Mouse (Mus musculus) forebrain, embryonic 11.5 days (tissue): ENCODE results near the gene Gm11213. TPM values are rescaled to one million over a fixed set of nuclear protein-coding genes. Genes with fewer than 3 reads are reported as not detected.

ENCODE experiments used
- ATAC-seq: fragments of 200-750 bp; cut with Nextera tagmentation; replicated peaks from 2 replicates; pipeline ENCODE4 v1.8.0; 2017; ENCODE audit warnings: moderate TSS enrichment; ENCODE audit not compliant: low FRiP score
- DNase-seq: peaks from one replicate; pipeline ENCODE4 v3.0.0-alpha.2; 2017; ENCODE audit warnings: low spot score
- H3K27ac ChIP-seq: fragments of 300-500 bp; sonication (generic); 2 replicates; pipeline ENCODE4 v1.5.1; 2014; ENCODE audit warnings: low read depth, low read length
- H3K27me3 ChIP-seq: fragments of 300-500 bp; sonication (generic); 2 replicates; pipeline ENCODE4 v1.6.1; 2014; ENCODE audit warnings: mild to moderate bottlenecking, low read length, mixed read lengths; ENCODE audit not compliant: control insufficient read depth, insufficient read depth
- H3K36me3 ChIP-seq: fragments of 300-500 bp; sonication (generic); 2 replicates; pipeline ENCODE4 v1.6.1; 2014; ENCODE audit warnings: mild to moderate bottlenecking, low read length, moderate library complexity, mixed read lengths; ENCODE audit not compliant: control insufficient read depth, insufficient read depth
- H3K4me1 ChIP-seq: fragments of 300-500 bp; sonication (generic); replicated peaks from 2 replicates; pipeline ENCODE4 v1.6.1; 2014; ENCODE audit warnings: low read length, mixed read lengths; ENCODE audit not compliant: control insufficient read depth, insufficient read depth
- H3K4me2 ChIP-seq: fragments of 300-500 bp; sonication (generic); 2 replicates; pipeline ENCODE4 v1.6.1; 2014; ENCODE audit warnings: low read depth, mild to moderate bottlenecking, low read length, moderate library complexity, mixed read lengths; ENCODE audit not compliant: severe bottlenecking
- H3K4me3 ChIP-seq: fragments of 300-500 bp; sonication (generic); 2 replicates; pipeline ENCODE4 v1.5.1; 2014; ENCODE audit warnings: low read depth, low read length
- H3K9ac ChIP-seq: fragments of 300-500 bp; sonication (generic); 2 replicates; pipeline ENCODE4 v1.6.1; 2014; ENCODE audit warnings: low read length
- H3K9me3 ChIP-seq: fragments of 300-500 bp; sonication (generic); 2 replicates; pipeline ENCODE4 v1.6.1; 2016; ENCODE audit warnings: low read length, mixed read lengths; ENCODE audit not compliant: control insufficient read depth
- WGBS: fragments of 180-500 bp; shearing (Covaris S2); extraction: QIAGEN DNeasy Blood & Tissue Kit; methylation state at CpG from one replicate; pipeline ENCODE4 v1.1.7; 2014; 5-methylcytosine and 5-hydroxymethylcytosine counted together
- polyA plus RNA-seq: library from polyadenylated mRNA; unstranded; fragments of >200 nt; fragmentation: Nextera tagmentation; extraction: Ambion mirVana; gene quantifications from 2 replicates; pipeline ENCODE4 v1.2.1, GENCODE M21; 2014

The Gm11213 gene
- polyA plus RNA-seq, 1 experiment from 2014 or later: not detected

DNA sequence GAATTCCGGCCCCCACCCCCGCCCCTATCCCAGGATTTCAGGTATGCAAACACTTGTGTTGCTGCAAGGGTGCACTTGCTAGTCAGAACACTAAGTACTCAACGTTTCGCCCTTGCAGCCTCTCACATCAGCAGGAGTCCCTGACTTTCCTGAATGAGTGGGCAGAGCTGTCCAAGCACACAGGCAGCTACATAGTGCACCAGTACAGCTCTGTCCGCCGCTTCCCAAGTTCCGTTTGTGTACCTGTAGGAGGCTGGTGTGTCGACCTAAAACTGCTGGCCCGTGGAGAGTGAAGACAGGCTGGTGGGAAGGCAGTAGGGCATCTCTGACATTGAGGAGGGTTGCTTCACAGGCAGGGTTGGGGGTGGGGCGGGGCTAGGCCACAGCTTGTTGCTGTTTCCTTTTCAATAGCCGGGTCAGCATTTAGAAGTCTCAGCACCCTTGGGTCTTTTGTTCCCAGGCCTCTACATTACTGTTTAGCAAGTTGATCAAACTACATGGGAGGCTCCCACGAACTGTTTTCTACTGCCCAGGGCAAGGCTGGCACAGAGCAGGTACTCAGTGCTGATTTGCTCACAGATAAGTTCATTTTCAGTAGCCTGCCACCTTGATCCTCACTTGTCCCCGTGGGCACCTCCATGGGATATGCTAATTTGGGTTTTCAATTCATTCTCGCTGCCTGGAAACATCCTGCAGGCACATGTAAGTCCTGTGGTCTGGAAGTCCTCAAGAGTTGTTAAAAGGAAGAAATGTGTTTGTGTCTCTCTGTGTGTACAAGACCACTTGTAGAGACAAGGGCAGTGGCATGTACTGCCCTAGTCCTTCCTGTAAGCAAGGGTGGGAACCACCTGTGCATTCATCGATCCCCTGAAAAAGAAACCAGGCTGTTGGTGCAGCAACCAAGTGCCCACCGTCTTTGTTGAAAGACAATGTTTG lies 47.7 kb downstream of the Gm11213 start:
- H3K9ac ChIP-seq: peak overlapping the region; percentile 87; the same call in 1 of the 2 replicates
- peak overlapping the region; percentile 88; the same call in 1 of the 2 replicates for H3K4me2 ChIP-seq
- 23% methylated on average over 16 of the region's 16 CpGs for WGBS
- no peak; the same call in 1 of the 2 replicates for ATAC-seq
- peaks cover 10% of the 10 kb centered on the region for H3K4me1 ChIP-seq
- no peak for DNase-seq
- no peak overlapping the region for H3K4me3 ChIP-seq
- H3K27me3 ChIP-seq: no peaks in the 10 kb centered on the region
- H3K9me3 ChIP-seq: no peaks in the 10 kb centered on the region
- H3K27ac ChIP-seq: no peak overlapping the region
- peaks cover 3% of the 10 kb centered on the region; the same call in 1 of the 2 replicates for H3K36me3 ChIP-seq

DNA sequence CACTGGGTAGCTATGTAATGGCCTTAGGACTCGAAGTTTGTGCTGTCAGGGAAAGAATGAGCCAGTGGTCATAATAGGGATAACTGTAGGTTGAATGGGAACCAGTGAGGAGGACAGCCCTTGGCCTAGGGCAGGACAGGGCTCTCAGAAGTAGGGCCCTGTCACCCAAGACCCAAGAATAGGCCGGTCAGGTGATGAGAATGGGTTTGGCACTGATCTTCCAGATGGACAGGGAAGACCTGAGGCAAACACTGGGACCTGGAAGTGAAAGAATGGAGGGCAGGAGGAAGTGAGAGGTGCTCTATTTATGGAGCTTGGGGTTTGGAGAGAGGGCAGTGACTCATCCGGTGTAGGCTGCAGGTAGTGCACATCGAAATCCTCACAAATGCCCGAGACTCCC lies 48.4 kb downstream of the Gm11213 start:
- H3K4me2 ChIP-seq: no peak overlapping the region
- no peak overlapping the region for H3K4me3 ChIP-seq
- H3K4me1 ChIP-seq: peaks cover 10% of the 10 kb centered on the region
- 54% methylated on average over 5 of the region's 5 CpGs for WGBS
- H3K9ac ChIP-seq: no peak overlapping the region
- DNase-seq (no peak), ATAC-seq (no peak)
- no peak overlapping the region for H3K27ac ChIP-seq
- no peaks in the 10 kb centered on the region for H3K9me3 ChIP-seq
- peaks cover 5% of the 10 kb centered on the region; the same call in 1 of the 2 replicates for H3K36me3 ChIP-seq
- no peaks in the 10 kb centered on the region for H3K27me3 ChIP-seq

DNA sequence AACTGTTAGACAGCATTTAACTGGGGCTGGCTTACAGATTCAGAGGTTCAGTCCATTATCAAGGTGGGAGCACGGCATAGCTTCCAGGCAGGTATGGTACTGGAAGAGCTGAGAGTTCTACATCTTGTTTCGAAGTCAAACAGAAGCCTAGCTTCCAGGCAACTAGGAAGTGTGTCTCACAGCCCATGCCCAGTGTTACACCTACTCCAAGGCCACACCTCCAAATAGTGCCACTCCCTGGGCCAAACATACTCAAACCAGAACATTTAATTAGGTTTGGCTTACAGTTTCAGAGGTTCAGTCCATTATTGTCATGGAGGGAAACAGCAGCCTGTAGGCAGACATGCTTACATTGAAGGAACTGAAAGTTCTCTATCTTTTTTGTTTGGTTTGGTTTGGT lies 50.0 kb downstream of the Gm11213 start:
- no peak overlapping the region for H3K27ac ChIP-seq
- peaks cover 8% of the 10 kb centered on the region for H3K4me1 ChIP-seq
- H3K27me3 ChIP-seq: no peaks in the 10 kb centered on the region
- 93% methylated on average over 2 of the region's 2 CpGs for WGBS
- H3K4me2 ChIP-seq: no peak overlapping the region
- H3K9ac ChIP-seq: no peak overlapping the region
- no peak for DNase-seq
- no peak for ATAC-seq
- H3K9me3 ChIP-seq: no peaks in the 10 kb centered on the region
- H3K36me3 ChIP-seq: peaks cover 6% of the 10 kb centered on the region; the same call in 1 of the 2 replicates
- no peak overlapping the region for H3K4me3 ChIP-seq

DNA sequence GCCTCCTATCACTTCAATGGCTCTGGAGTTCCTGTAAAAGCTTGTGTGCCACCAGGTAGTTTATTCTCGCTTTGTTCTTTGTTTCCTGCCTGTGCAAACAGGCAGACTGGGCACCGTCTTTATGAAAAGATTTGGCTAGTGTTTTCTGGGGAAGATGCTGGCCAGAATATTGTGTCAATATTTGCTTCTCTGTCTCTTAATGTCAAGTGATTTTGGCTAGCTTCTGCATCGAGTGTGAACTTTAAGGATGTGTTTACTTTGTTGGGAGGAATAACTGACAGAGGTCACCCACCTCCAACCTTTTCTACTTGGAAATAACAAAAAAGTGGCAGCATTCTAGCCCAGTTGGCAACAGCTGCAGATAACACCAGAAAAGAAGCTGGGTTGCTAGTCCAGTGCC lies 50.4 kb downstream of the Gm11213 start:
- ATAC-seq: no peak
- peaks cover 6% of the 10 kb centered on the region; the same call in 1 of the 2 replicates for H3K36me3 ChIP-seq
- H3K4me1 ChIP-seq: peaks cover 8% of the 10 kb centered on the region
- no peak overlapping the region for H3K4me3 ChIP-seq
- no peaks in the 10 kb centered on the region for H3K27me3 ChIP-seq
- H3K4me2 ChIP-seq: no peak overlapping the region
- WGBS: 60% methylated on average over 3 of the region's 3 CpGs
- DNase-seq: no peak
- no peaks in the 10 kb centered on the region for H3K9me3 ChIP-seq
- H3K27ac ChIP-seq: no peak overlapping the region
- no peak overlapping the region for H3K9ac ChIP-seq

DNA sequence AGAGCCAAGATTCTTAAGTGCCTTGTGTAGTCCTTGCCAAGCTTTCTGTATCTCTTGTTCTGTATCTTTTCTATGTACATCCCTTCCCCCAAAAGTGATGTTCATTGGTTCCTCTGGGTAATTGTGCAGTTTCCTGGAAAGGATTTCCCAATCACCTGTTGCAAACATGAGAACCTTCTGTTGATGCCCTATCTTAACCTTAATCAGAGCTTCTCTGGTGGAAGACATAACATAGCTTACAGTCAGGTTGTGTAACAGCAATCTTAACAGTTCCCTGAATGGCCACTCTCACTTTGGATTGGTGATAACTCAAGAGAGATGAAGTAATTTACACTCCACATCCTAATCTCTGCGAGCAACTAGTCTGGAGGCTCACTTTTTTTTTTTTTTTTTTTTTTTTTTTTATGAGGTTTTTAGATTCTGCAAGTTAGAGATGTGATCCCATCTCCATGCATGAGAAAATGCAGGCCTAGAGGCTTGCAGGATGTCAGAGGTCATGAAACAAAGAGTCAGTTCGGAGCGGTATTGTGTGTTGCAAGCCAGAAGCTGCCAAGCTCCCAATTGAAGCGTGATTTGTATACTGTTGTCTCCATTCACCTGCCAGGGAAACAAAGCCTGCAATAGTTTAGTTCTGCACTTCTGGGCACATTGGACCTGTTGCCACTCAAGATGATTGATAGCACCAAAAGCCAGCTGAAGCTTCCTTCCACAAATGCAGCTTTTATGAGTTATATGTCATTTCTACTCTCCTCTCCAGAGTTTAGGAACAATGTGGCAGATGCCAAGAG lies 51.1 kb downstream of the Gm11213 start:
- H3K27ac ChIP-seq: no peak overlapping the region
- H3K27me3 ChIP-seq: no peaks in the 10 kb centered on the region
- ATAC-seq (no peak), DNase-seq (no peak)
- no peaks in the 10 kb centered on the region for H3K9me3 ChIP-seq
- peaks cover 8% of the 10 kb centered on the region for H3K4me1 ChIP-seq
- no peak overlapping the region for H3K9ac ChIP-seq
- no peak overlapping the region for H3K4me3 ChIP-seq
- WGBS: 45% methylated on average over 4 of the region's 4 CpGs
- H3K36me3 ChIP-seq: peaks cover 6% of the 10 kb centered on the region; the same call in 1 of the 2 replicates
- H3K4me2 ChIP-seq: no peak overlapping the region

DNA sequence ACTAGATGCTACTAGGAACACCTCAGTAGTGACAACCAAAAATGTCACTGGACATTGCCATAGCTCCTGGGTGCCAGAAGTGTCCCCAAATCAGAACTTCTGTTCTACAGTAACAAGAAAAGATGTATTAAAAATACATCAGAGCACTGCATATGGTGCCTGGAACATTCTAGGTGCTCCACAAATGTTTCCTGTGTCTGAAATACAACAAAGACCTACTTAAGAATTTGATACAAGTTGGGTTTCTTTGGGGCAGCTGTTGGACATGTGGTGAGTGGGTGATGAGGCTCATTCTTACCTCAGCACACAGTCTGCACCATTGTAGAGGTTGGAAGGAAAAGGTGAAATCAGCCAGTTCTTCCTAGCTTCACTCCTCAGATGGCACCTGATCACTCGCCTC lies 52.2 kb downstream of the Gm11213 start:
- no peak overlapping the region for H3K9ac ChIP-seq
- ATAC-seq: no peak
- no peak overlapping the region for H3K27ac ChIP-seq
- H3K4me1 ChIP-seq: peaks cover 7% of the 10 kb centered on the region
- H3K36me3 ChIP-seq: peaks cover 6% of the 10 kb centered on the region; the same call in 1 of the 2 replicates
- H3K27me3 ChIP-seq: no peaks in the 10 kb centered on the region
- DNase-seq: no peak
- WGBS: 82% methylated on average over 1 of the region's 1 CpGs
- H3K4me2 ChIP-seq: no peak overlapping the region
- no peak overlapping the region for H3K4me3 ChIP-seq
- no peaks in the 10 kb centered on the region for H3K9me3 ChIP-seq

DNA sequence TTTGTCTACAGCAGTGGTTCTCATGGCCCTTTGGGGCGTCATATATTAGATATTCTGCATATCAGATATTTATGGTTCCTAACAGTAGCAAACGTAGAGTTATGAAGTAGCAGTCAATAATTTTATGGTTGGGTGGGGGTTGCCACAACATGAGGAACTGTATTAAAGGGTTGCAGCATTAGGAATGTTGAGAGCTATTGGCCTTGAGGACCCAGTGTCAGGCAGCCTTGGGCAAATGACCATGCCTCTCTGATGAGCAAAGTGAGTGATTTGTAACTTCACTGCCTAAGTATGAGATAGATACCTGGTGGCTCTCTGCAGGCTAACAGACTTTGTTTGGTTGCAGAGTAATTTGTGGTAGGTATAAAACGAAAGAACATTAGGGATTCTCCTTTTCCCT lies 54.2 kb downstream of the Gm11213 start:
- no peak for DNase-seq
- ATAC-seq: no peak
- no peaks in the 10 kb centered on the region for H3K9me3 ChIP-seq
- peaks cover 6% of the 10 kb centered on the region; the same call in 1 of the 2 replicates for H3K36me3 ChIP-seq
- no peak overlapping the region for H3K27ac ChIP-seq
- WGBS: 89% methylated on average over 3 of the region's 3 CpGs
- H3K4me1 ChIP-seq: peaks cover 4% of the 10 kb centered on the region
- no peaks in the 10 kb centered on the region for H3K27me3 ChIP-seq
- no peak overlapping the region for H3K4me2 ChIP-seq
- H3K9ac ChIP-seq: no peak overlapping the region
- H3K4me3 ChIP-seq: no peak overlapping the region

DNA sequence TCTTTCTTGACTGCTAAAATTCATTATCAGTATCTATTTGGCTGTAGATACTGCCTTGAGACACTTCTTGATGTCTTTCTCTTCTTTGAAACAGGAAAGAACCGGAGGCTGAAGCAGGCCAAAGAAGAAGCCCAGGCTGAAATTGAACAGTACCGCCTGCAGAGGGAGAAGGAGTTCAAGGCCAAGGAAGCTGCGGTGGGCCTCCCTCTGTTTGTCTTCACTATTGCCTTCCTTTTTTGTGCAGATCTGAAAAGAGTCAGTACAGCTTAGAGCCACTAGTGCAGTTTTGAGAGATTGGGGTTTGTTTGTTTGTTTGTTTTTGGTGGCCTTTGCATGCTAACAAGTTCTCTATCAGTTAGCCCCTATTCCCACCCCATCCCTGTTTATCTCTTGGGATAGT lies 56.6 kb downstream of the Gm11213 start:
- H3K36me3 ChIP-seq: peaks cover 6% of the 10 kb centered on the region; the same call in 1 of the 2 replicates
- H3K4me3 ChIP-seq: no peak overlapping the region
- no peak overlapping the region for H3K9ac ChIP-seq
- no peak overlapping the region for H3K4me2 ChIP-seq
- DNase-seq (no peak), ATAC-seq (no peak)
- H3K9me3 ChIP-seq: no peaks in the 10 kb centered on the region
- 92% methylated on average over 3 of the region's 3 CpGs for WGBS
- peaks cover 9% of the 10 kb centered on the region for H3K4me1 ChIP-seq
- no peaks in the 10 kb centered on the region for H3K27me3 ChIP-seq
- no peak overlapping the region for H3K27ac ChIP-seq
